Mouse (Mus musculus) left cerebral cortex, adult 9 months (tissue): ENCODE results near the gene Dync1h1.
"Not testable (repeated sequence)": the region's sequence is repeated elsewhere in the genome, so short reads cannot be mapped to it uniquely, and the experiment has no call there.

Experiments used
- DNase-seq, 2 experiments: peaks; one replicate each; pipeline ENCODE4 v3.0.0; 2022; ENCODE audit warnings: low spot score in 2 of 2

Dync1h1 gene

GRCm38 (mm10) chr12:110606676-110607075, 5.4 kb downstream of the Dync1h1 start:
- DNase-seq, result no peak

- peak in 1 of 2 experiments; percentile 46 for DNase-seq
Observed at GRCm38 (mm10) chr12:110608460-110609152, 7.4 kb downstream of the Dync1h1 start.

DNA sequence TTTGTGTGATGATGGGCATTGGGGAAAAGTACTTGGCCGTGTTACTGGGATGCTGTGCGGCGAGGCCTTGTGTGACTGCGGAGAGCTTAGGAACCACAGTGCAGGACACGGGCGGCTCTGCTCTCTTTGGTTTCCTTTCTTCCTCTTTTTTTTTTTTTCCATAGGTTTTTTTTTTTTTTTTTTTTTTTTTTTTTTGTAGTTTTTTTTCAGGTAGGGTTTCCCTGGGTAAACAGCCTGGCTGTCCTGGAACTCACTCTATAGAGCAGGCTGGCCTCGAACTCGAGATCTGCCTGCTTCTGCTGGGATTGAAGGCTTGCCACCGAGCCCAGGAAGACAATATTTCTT, 7.9 kb downstream of the Dync1h1 start:
- DNase-seq, result no peak

GRCm38 (mm10) chr12:110610713-110611112, 9.5 kb downstream of the Dync1h1 start:
- DNase-seq, result no peak

DNA sequence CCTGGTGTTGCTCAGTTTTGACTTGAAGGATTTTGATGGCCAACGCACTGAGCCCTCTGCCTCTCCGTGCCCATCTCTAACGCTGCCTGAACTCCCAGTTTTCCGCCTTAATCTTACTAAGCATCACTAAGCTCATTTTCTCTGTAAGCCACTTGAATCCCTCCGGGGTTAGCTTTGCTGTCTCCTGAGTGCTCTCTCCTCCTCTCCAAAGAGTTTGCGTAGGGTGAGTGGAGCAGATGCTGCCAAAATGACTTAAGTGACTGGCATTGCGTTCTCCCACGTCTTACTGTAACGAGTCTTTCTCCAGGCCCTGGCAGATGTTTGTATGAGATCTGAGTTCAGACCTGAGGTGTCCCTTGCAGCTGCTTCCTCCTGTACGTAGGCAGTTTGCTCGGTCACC, 28.8 kb downstream of the Dync1h1 start:
- DNase-seq, result no peak

GRCm38 (mm10) chr12:110636293-110636692, 35.0 kb downstream of the Dync1h1 start:
- peak in 1 of 2 experiments; percentile 36 for DNase-seq

DNA sequence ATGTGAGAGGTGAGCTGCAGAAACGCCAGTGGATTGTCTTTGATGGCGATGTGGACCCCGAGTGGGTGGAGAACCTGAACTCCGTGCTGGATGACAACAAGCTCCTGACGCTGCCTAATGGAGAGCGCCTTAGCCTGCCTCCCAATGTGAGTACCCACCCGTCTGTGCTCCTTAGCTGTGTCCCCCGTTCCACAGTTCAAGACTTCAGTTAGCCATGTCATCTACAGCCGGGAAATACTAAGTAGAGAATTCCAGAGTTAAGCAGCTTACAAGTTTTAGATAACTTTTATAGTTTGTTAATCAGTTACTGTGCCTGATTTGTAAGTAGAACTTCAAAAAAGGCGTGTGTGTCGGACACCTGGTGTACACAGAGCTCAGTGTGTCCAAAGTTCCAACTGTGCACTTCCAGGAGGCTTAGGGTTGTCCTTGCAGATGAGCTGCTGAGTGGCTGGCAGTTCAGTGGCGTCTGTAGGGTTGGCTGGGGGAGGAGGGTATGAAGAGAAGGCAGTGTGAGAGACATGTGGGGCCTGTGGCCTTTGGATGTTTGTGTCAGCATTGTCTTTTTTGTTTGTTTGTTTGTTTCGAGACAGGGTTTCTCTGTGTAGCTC, 36.4 kb downstream of the Dync1h1 start:
- DNase-seq, result no peak

DNA sequence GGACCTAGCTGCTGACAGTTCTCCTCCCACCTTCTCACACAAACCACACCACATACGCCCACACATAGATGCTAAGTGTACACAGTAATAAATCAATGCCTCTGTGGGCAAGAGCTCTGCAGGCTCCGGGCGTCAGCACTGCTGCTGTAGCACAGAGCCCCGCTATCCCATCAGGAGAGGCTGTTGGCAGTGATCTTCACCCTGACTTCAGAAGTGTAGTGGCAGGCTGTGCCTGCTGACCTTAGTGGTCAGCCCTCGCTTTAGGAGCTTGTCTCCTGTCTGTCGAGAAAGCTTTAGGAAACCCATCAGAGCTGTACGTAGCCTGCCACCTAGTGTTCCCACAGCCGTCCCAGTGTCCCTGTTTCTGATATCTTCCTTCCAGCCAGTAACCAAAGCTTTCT, 49.0 kb downstream of the Dync1h1 start:
- DNase-seq, result peak; percentile 31 to 54

DNA sequence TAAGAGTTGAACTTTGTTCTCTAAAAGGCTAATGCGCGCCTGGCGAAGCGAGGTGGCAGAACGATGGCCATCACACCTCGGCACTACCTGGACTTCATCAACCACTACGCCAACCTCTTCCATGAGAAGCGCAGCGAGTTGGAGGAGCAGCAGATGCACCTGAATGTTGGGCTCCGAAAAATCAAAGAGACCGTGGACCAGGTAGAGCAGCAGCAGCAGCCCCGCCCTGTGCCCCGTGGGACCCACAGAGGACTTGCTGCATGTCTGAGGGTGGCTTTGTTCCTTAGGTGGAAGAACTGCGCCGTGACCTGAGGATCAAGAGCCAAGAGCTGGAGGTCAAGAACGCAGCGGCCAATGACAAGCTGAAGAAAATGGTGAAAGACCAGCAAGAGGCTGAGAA, 50.2 kb downstream of the Dync1h1 start:
- DNase-seq, result no peak

GRCm38 (mm10) chr12:110661746-110662145, 60.5 kb downstream of the Dync1h1 start:
- no peak for DNase-seq

- no peak for DNase-seq
Observed at GRCm38 (mm10) chr12:110667466-110668077, 66.3 kb downstream of the Dync1h1 start.

- DNase-seq, result no peak
Observed at GRCm38 (mm10) chr12:110674243-110674642, 73.0 kb downstream of the Dync1h1 start.

DNA sequence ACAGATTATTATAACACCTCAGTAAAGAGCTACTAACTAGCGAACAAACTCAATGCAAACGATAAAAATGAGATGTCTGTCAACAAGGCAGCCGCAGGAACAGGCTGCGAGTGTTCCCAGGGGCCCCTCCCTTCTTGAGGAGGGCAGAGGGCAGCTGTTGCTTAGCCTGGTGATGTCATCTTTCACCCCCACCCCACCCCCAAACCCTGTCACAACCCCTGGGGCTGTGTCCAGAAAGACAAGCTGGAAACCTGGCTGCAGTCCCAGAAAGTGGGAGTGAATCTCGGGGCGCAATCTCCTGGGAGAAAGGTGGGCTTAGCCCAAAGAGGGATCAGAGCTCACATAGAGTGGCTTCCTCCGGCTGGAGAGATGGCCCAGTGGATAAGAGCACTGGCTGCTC, 79.9 kb downstream of the Dync1h1 start:
- no peak for DNase-seq

DNA sequence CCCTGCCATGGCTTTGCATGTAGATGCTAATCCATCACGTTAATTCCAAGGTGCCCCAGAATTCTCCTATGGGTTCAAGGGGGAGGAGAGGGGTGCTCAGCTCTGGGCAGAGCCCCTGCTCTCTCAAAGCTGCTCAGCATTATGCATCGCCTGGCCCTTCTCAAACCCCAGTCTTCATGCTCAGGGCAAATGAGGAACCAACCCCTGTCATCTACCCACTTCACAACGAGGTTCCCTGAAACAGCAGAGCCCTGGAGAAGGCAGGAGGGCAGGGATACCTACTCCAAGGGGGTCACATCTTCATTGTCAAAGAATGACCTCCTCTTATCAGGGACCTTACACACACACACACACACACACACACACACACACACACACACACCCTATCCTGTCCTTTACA, 80.6 kb downstream of the Dync1h1 start:
- no peak for DNase-seq

- DNase-seq, result no peak
Observed at GRCm38 (mm10) chr12:110682561-110683299, 81.5 kb downstream of the Dync1h1 start, which contains the start of gene 1700001K19Rik. Gene 1700001K19Rik, minus strand, starts transcription at chr12:110682619.

DNA sequence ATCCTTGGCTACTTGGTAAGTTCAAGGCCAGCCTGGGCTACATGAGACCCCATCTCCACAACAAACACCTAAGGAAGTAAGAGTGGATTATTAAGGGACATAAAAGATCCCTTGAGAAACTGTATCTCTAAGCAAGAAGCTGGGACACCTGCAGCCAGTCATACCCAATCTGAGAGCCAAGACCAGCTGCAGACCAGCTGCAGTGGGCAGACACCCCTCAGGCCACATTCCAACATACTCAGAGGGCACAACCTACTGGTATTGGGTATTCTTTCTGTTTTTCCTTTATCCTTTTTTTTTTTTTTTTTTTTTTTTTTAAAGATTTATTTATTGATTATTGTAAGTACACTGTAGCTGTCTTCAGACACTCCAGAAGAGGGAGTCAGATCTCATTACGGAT, 82.3 kb downstream of the Dync1h1 start:
- no peak for DNase-seq

GRCm38 (mm10) chr12:110687894-110688734, 86.9 kb downstream of the Dync1h1 start:
- DNase-seq, result peak; percentile 38 to 48

- DNase-seq, result not testable (repeated sequence)
Observed at GRCm38 (mm10) chr12:110688921-110689320, 87.7 kb downstream of the Dync1h1 start.

GRCm38 (mm10) chr12:110689919-110690643, 88.8 kb downstream of the Dync1h1 start:
- DNase-seq, result no peak

DNA sequence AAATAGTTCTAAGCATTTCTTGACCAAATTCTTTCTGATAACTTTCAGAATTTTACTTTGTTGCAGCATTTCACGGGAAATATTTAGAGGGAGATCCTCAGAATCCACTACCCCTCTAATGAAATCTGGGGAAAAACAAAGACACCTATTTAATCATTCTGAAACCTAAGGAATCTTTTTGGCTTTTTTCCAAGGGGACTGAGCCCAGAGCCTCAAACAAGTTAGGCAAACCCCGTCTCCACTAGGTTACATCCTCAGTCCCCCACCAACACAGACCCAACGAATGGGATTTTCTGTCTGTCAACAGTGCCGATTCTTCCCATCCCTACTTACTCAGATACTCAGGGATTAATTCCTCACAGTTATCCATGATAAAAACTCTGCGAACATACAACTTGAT, 92.1 kb downstream of the Dync1h1 start:
- not testable (repeated sequence) for DNase-seq

DNA sequence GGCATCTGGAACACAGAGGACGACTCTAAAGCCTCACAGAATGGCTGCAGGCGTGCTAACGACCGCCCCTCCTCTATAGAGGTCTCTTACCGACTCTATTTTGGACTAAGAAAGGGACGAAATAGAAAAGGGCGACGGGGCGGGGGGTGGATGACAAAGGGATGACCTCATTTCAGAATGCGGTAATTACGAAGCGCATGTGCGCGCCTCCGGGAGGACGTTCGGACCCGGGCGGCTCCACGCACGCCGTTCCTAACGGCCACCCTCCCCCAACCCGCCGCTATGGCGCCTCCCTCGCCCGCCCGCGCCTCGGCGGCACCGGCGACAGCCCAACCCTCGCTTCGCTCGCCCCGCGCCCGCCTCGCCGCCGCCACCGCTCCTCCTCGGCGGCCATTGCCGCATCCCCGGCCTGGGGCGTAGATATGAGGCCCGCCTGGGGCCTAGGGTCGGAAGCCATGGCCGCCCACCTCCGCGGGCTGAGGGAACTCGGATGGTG, 94.5 kb downstream of the Dync1h1 start:
- peak; percentile 38 to 57 for DNase-seq
